Mouse (Mus musculus) cerebellum, adult 2 months (tissue): ENCODE results near the gene Agap2.

Experiments
- CTCF ChIP-seq: fragments of 200-500 bp; IDR thresholded peaks from 2 replicates; pipeline ENCODE4 v1.5.1; 2011; ENCODE audit warnings: low read depth, mild to moderate bottlenecking, control low read depth, low read length, moderate library complexity, borderline replicate concordance; ENCODE audit not compliant: insufficient read depth
- POLR2A ChIP-seq: fragments of 200-500 bp; IDR thresholded peaks from 2 replicates; pipeline ENCODE4 v1.6.1; 2011; ENCODE audit warnings: low read length, control low read depth, borderline replicate concordance; ENCODE audit not compliant: insufficient read depth

GRCm38 (mm10) chr10:127111001-127111887 is 36.2 kb downstream of the Agap2 start:
- peak; percentile 20; the same call in 1 of the 2 replicates for TF ChIP-seq CTCF
- TF ChIP-seq POLR2A, result no peak
